Mouse (Mus musculus) megakaryocyte, embryonic 14.5 days (primary cell): ENCODE data around the gene Nxn. TPM values are rescaled to one million over a fixed set of nuclear protein-coding genes. Genes with fewer than 3 reads are reported as not detected.

Experiments used
- H3K27me3 ChIP-seq: replicated peaks from 2 replicates; pipeline ENCODE3; 2012; ENCODE audit warnings: inconsistent platforms
- H3K36me3 ChIP-seq: replicated peaks from 2 replicates; pipeline ENCODE3; 2012; ENCODE audit warnings: low read length, inconsistent platforms, mixed read lengths
- H3K4me1 ChIP-seq: 2 replicates; pipeline ENCODE4 v1.6.1; 2012; ENCODE audit warnings: inconsistent platforms
- H3K4me3 ChIP-seq: replicated peaks from 2 replicates; pipeline ENCODE3; 2012; ENCODE audit warnings: moderate library complexity, mild to moderate bottlenecking, inconsistent platforms
- H3K9me3 ChIP-seq: 2 replicates; pipeline ENCODE4 v1.6.1; 2012; ENCODE audit warnings: inconsistent platforms
- FLI1 ChIP-seq: IDR thresholded peaks from 2 replicates; pipeline ENCODE4 v1.6.1; 2012; ENCODE audit warnings: low read length, inconsistent platforms, mixed read lengths
- GATA1 ChIP-seq: IDR thresholded peaks from 3 replicates; pipeline ENCODE4 v1.6.1; 2012; ENCODE audit warnings: mixed read lengths, low read length, inconsistent platforms, borderline replicate concordance
- polyA plus RNA-seq: library from polyadenylated mRNA; stranded (reverse); fragments of >175 nt; gene quantifications from 2 replicates; pipeline ENCODE4 v1.2.3, GENCODE M21; 2012; ENCODE audit warnings: low replicate concordance; ENCODE audit not compliant: insufficient read depth

The Nxn gene
- polyA plus RNA-seq, 1 experiment = 4.1 TPM

- no peak overlapping the region for H3K4me3 ChIP-seq
- peaks cover 5% of the 10 kb centered on the region for H3K4me1 ChIP-seq
- H3K9me3 ChIP-seq = no peaks in the 10 kb centered on the region
- H3K27me3 ChIP-seq = no peaks in the 10 kb centered on the region
- no peaks in the 10 kb centered on the region for H3K36me3 ChIP-seq
- TF ChIP-seq FLI1 (no peak), GATA1 (no peak)
Measured at GRCm38 (mm10) chr11:76384307-76384706, 14.6 kb downstream of the Nxn start.

GRCm38 (mm10) chr11:76382711-76383324 lies 16.1 kb downstream of the Nxn start:
- H3K9me3 ChIP-seq = no peaks in the 10 kb centered on the region
- no peak overlapping the region for H3K4me3 ChIP-seq
- TF ChIP-seq GATA1 = no peak
- TF ChIP-seq FLI1 = no peak
- H3K27me3 ChIP-seq = no peaks in the 10 kb centered on the region
- H3K4me1 ChIP-seq = peaks cover 5% of the 10 kb centered on the region
- no peaks in the 10 kb centered on the region for H3K36me3 ChIP-seq

GRCm38 (mm10) chr11:76381201-76381885 lies 17.6 kb downstream of the Nxn start:
- Histone ChIP-seq H3K27me3 (no peaks in the 10 kb centered on the region), H3K4me1 (peaks cover 5% of the 10 kb centered on the region), H3K9me3 (no peaks in the 10 kb centered on the region), H3K4me3 (no peak overlapping the region), H3K36me3 (no peaks in the 10 kb centered on the region)
- TF ChIP-seq GATA1 (no peak), FLI1 (no peak)

GRCm38 (mm10) chr11:76379921-76380544 lies 18.9 kb downstream of the Nxn start:
- Histone ChIP-seq H3K4me3 (no peak overlapping the region), H3K9me3 (no peaks in the 10 kb centered on the region), H3K4me1 (peaks cover 5% of the 10 kb centered on the region), H3K36me3 (no peaks in the 10 kb centered on the region), H3K27me3 (no peaks in the 10 kb centered on the region)
- no peak for TF ChIP-seq GATA1
- TF ChIP-seq FLI1 = no peak

- Histone ChIP-seq H3K4me3 (no peak overlapping the region), H3K36me3 (no peaks in the 10 kb centered on the region), H3K4me1 (peaks cover 11% of the 10 kb centered on the region), H3K27me3 (peaks cover 3% of the 10 kb centered on the region), H3K9me3 (no peaks in the 10 kb centered on the region)
- TF ChIP-seq FLI1 = no peak
- TF ChIP-seq GATA1 = no peak
Measured at GRCm38 (mm10) chr11:76376425-76376824, 22.5 kb downstream of the Nxn start.

- Histone ChIP-seq H3K4me1 (peaks cover 11% of the 10 kb centered on the region; the same call in 1 of the 2 replicates), H3K9me3 (no peaks in the 10 kb centered on the region), H3K27me3 (peaks cover 7% of the 10 kb centered on the region), H3K36me3 (no peaks in the 10 kb centered on the region), H3K4me3 (no peak overlapping the region)
- no peak for TF ChIP-seq FLI1
- no peak for TF ChIP-seq GATA1
Measured at GRCm38 (mm10) chr11:76374491-76375185, 24.3 kb downstream of the Nxn start.

- Histone ChIP-seq H3K36me3 (no peaks in the 10 kb centered on the region), H3K4me3 (no peak overlapping the region), H3K27me3 (peaks cover 7% of the 10 kb centered on the region), H3K4me1 (peaks cover 18% of the 10 kb centered on the region), H3K9me3 (no peaks in the 10 kb centered on the region)
- TF ChIP-seq FLI1 = no peak
- TF ChIP-seq GATA1 = no peak
Measured at GRCm38 (mm10) chr11:76372534-76372933, 26.4 kb downstream of the Nxn start.

- no peaks in the 10 kb centered on the region for H3K36me3 ChIP-seq
- H3K27me3 ChIP-seq = peaks cover 7% of the 10 kb centered on the region
- H3K9me3 ChIP-seq = no peaks in the 10 kb centered on the region
- TF ChIP-seq FLI1 = no peak
- no peak for TF ChIP-seq GATA1
- no peak overlapping the region for H3K4me3 ChIP-seq
- peaks cover 22% of the 10 kb centered on the region for H3K4me1 ChIP-seq
Measured at GRCm38 (mm10) chr11:76372120-76372519, 26.8 kb downstream of the Nxn start.

- H3K27me3 ChIP-seq = peaks cover 7% of the 10 kb centered on the region
- no peaks in the 10 kb centered on the region for H3K9me3 ChIP-seq
- peaks cover 30% of the 10 kb centered on the region for H3K4me1 ChIP-seq
- TF ChIP-seq FLI1 = no peak
- no peak overlapping the region for H3K4me3 ChIP-seq
- no peaks in the 10 kb centered on the region for H3K36me3 ChIP-seq
Measured at GRCm38 (mm10) chr11:76370491-76370890, 28.4 kb downstream of the Nxn start.
